Mouse (Mus musculus) G1E (cell line): ENCODE measurements around the gene Pagr1b. TPM values are rescaled to one million over a fixed set of nuclear protein-coding genes. Genes with fewer than 3 reads are reported as not detected.

Source experiments
- ATAC-seq: 2 replicates; pipeline ENCODE4 v1.8.0; 2016; ENCODE audit warnings: mild to moderate bottlenecking; ENCODE audit not compliant: insufficient number of reproducible peaks, poor library complexity, low FRiP score, severe bottlenecking; ENCODE audit errors: extremely low read depth
- DNase-seq: peaks from one replicate; pipeline ENCODE4 v3.0.0; 2012; ENCODE audit warnings: low spot score
- H3K27me3 ChIP-seq: 2 replicates; pipeline ENCODE4 v1.6.1; 2012; ENCODE audit warnings: mild to moderate bottlenecking, low read length, inconsistent platforms; ENCODE audit not compliant: insufficient read depth
- H3K36me3 ChIP-seq: replicated peaks from 2 replicates; pipeline ENCODE3; 2012; ENCODE audit warnings: mild to moderate bottlenecking, inconsistent platforms
- H3K4me1 ChIP-seq: 2 replicates; pipeline ENCODE4 v1.6.1; 2012; ENCODE audit warnings: low read depth, low read length, inconsistent platforms, mixed read lengths; ENCODE audit not compliant: insufficient read depth
- H3K4me3 ChIP-seq: 2 replicates; pipeline ENCODE4 v1.5.1; 2012; ENCODE audit warnings: low read depth, mild to moderate bottlenecking, inconsistent platforms, low read length, moderate library complexity, mixed read lengths
- H3K9me3 ChIP-seq: replicated peaks from 2 replicates; pipeline ENCODE4 v1.6.1; 2012; ENCODE audit warnings: inconsistent platforms
- CTCF ChIP-seq: IDR thresholded peaks from 2 replicates; pipeline ENCODE4 v1.5.1; 2012; ENCODE audit warnings: low read depth, low read length, inconsistent platforms, mixed read lengths
- GATA1 ChIP-seq: IDR thresholded peaks from 2 replicates; pipeline ENCODE4 v1.6.1; 2012; ENCODE audit warnings: borderline replicate concordance, low read length, inconsistent platforms, mixed read lengths
- GATA2 ChIP-seq: IDR thresholded peaks from 2 replicates; pipeline ENCODE4 v1.6.1; 2012; ENCODE audit warnings: low read depth, low read length, inconsistent platforms, borderline replicate concordance
- POLR2AphosphoS5 ChIP-seq: IDR thresholded peaks from 2 replicates; pipeline ENCODE4 v1.6.1; 2012; ENCODE audit warnings: low read depth, low read length, inconsistent platforms; ENCODE audit not compliant: insufficient replicate concordance
- TAL1 ChIP-seq: conservative IDR thresholded peaks from 2 replicates; pipeline ENCODE4 v1.6.1; 2012; ENCODE audit warnings: low read depth, low read length, inconsistent platforms, mixed read lengths
- polyA plus RNA-seq: library from polyadenylated mRNA; stranded (reverse); fragments of >175 nt; gene quantifications from 2 replicates; pipeline ENCODE4 v1.2.3, GENCODE M21; 2012
- total RNA-seq, 2 experiments: library from RNA; stranded (forward) in 1 of 2; stranded (reverse) in 1 of 2; fragments of 200-1000 nt in 1 of 2; fragments of >200 nt in 1 of 2; fragmentation: Nextera tagmentation in 1 of 2; gene quantifications; 2 replicates each; pipeline ENCODE4 v1.2.3; 2014 to 2017

Pagr1b gene
- total and polyA plus RNA-seq, 3 experiments = 4.6 TPM; not detected in 2

DNA sequence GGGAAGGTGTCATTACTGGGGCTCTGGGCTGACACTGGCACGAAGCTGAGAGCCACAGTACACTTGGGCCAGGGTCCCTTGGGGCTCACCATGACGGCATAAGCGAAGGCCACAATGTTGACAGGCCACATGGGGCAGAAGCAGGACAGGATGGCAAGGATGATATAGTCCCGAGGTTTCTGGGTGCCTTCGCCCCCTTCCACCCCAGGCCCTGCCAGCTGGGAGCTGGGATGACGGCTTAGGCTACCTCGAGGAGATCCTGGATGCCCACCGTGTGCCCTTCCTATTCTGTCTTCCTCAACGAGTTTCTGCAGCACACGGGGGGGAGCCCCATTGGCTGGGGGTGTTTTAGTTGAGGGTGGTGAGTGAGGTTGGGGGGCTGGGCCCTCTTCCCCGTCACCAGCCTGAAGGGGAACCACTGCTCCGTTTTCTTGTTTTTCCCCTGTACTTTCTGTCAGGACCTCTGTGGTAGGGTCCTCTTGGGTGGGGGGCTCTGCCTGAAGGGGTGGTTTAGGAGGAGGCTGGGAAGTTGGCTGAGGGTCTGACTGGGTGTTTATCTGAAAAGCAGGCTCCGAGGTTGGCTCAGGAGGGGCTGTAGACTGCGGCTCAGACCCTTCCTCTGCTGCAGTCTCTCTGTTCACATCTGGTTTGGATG lies 3.1 kb upstream of the Pagr1b start:
- no peaks in the 10 kb centered on the region for H3K9me3 ChIP-seq
- peaks cover 76% of the 10 kb centered on the region for H3K36me3 ChIP-seq
- H3K4me3 ChIP-seq = no peak overlapping the region
- no peaks in the 10 kb centered on the region for H3K27me3 ChIP-seq
- ATAC-seq = no peak
- H3K4me1 ChIP-seq = peaks cover 93% of the 10 kb centered on the region
- TF ChIP-seq CTCF (no peak), GATA2 (no peak), TAL1 (no peak), GATA1 (no peak), POLR2AphosphoS5 (no peak)
- no peak for DNase-seq

DNA sequence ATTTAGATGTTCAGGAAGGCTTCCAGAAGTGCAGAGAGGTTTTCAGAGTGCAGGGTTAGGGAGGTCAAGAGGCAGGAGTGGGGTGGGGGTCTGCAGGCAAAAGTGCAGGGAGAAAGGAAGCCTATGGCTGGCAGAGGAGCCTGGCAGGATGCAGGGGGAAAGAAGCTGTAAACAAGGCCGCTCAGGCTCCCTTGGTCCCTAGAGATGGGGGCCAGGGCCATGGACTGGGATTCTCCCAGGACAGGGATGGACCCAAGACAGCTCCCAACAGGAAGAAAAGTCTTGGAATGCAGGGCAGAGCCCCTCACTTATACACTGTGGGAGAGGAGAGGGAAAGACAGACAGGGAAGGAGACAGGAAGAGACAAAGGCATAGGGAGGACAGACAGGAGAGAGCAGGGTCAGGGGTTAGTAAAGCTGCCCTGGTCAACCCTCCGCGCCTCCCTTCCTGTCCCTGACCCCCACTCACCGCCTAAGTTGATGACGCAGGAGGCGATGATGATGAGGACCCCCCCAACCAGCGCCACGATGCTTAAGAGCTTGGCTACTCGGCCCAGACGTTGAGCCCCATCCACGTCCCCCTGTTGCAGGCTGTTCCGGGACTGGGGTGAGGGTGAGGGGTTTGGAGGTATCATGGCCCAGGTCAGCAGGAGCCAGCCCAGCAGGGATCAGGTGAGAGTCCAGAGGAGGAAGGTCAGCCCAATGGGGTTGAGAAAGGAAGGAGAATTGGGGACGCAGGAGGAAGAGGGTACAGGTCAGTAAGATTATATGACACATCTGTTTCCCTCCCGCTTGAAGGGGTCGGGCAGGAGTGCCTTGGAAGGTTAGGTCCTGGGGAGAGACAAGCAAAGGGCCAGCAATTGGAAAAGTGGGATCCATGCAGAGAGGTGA lies 2.4 kb upstream of the Pagr1b start:
- Histone ChIP-seq H3K9me3 (no peaks in the 10 kb centered on the region), H3K36me3 (peaks cover 76% of the 10 kb centered on the region), H3K27me3 (no peaks in the 10 kb centered on the region), H3K4me3 (no peak overlapping the region), H3K4me1 (peaks cover 92% of the 10 kb centered on the region)
- DNase-seq = no peak
- no peak for ATAC-seq
- TF ChIP-seq GATA1 (no peak), GATA2 (no peak), TAL1 (no peak), POLR2AphosphoS5 (no peak), CTCF (no peak)

- Histone ChIP-seq H3K27me3 (no peaks in the 10 kb centered on the region), H3K9me3 (no peaks in the 10 kb centered on the region), H3K4me1 (peaks cover 92% of the 10 kb centered on the region), H3K4me3 (no peak overlapping the region), H3K36me3 (peaks cover 76% of the 10 kb centered on the region)
- TF ChIP-seq TAL1 (no peak), GATA1 (no peak), POLR2AphosphoS5 (no peak), GATA2 (no peak), CTCF (no peak)
- DNase-seq (no peak), ATAC-seq (no peak)
Measured at GRCm38 (mm10) chr7:127017950-127018345, 1.7 kb upstream of the Pagr1b start.

GRCm38 (mm10) chr7:127016971-127017949 lies 976 bp upstream of the Pagr1b start, which contains the start of gene Pagr1a:
TSS of gene Pagr1a (minus strand) at chr7:127017352.
- peaks cover 92% of the 10 kb centered on the region for H3K4me1 ChIP-seq
- H3K36me3 ChIP-seq = peaks cover 76% of the 10 kb centered on the region

DNA sequence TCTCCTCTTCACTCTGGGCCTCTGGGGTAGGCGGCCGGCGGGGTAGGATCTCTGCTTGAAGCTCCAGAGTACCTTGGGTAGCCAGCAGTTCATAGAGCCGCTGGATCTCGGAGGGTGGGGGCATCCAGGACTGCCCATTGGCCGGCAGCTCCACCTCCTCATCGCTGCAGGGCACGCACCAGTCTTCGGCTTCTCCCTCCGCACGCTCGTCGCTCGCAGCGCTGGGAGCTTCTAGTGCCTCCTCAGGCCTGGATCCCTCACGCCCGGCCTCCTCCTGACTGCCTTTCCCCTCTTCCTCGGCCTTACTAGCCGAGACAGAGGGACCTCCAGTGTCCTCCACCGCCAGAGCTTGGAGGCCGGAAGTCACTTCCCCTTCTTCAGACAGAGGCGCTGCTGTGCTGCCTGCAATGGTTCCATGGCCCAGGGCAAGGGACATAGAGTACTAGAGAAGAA lies 228 bp upstream of the Pagr1b start:
- Histone ChIP-seq H3K9me3 (no peaks in the 10 kb centered on the region), H3K4me3 (peak overlapping the region; percentile 78), H3K27me3 (no peaks in the 10 kb centered on the region), H3K4me1 (peaks cover 91% of the 10 kb centered on the region), H3K36me3 (peaks cover 75% of the 10 kb centered on the region)
- peak; percentile 61 for DNase-seq
- ATAC-seq = peak; percentile 29
- TF ChIP-seq GATA2 (no peak), CTCF (no peak), TAL1 (no peak), POLR2AphosphoS5 (no peak), GATA1 (no peak)

More at GRCm38 (mm10) chr7:127016971-127017949, 976 bp upstream of the Pagr1b start, which contains the start of gene Pagr1a:
- TF ChIP-seq CTCF = peak; percentile 81
- no peak for TF ChIP-seq POLR2AphosphoS5
- no peaks in the 10 kb centered on the region for H3K9me3 ChIP-seq
- ATAC-seq (peak; percentile 67), DNase-seq (peak; percentile 83)
- H3K27me3 ChIP-seq = no peaks in the 10 kb centered on the region
- peak within 1 kb of the TSS; percentile 78 for H3K4me3 ChIP-seq
